Mouse (Mus musculus): ENCODE measurements around the gene Trp73.

Trp73 gene

DNA sequence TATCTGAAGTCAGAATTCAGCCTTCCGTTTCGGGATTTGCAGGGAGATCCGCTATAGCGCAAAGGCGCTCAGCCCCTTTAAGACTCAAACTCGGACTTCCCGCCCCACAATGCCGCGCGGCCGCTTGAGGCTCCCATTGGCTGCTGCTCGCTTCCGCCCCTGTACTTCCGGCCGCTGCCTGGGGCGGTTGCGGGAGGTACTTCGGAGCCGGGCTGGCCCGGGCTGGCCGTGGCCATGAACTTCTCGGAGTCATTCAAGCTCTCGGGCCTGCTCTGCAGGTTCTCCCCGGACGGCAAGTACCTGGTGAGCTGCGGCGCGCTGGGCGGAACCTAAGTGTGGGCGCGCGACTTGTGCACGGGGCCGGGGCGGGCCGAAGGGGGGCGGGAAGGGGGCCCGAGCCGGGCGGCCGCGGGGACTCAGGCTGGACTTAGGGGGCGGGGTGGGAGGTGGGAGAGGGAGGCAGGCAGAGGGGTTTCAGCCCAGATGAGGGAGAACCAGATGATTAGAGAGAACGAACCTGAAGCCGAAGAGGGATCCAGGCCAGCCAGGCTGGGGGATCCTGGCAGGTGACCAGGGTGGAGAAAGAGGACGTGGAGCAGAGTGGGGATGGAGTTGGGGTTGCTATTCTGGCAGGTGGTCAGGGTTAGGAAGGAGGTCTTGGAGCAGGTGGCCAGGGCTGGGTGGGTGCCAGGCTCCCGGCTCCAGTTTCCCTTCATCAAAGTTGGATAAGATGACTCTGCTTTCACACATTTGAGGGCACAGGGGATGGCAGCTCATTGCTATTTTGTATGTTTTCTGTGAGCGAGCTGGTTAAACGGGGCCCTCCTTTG lies 2.4 kb upstream of the Trp73 start, which contains the start of gene Wrap73:
Wrap73 (plus strand) TSS at position 162 of the 830 bp plus-strand sequence.
- peak; percentile 90 for DNase-seq (ENCODE audit: low spot score in 2 of 2)

DNA sequence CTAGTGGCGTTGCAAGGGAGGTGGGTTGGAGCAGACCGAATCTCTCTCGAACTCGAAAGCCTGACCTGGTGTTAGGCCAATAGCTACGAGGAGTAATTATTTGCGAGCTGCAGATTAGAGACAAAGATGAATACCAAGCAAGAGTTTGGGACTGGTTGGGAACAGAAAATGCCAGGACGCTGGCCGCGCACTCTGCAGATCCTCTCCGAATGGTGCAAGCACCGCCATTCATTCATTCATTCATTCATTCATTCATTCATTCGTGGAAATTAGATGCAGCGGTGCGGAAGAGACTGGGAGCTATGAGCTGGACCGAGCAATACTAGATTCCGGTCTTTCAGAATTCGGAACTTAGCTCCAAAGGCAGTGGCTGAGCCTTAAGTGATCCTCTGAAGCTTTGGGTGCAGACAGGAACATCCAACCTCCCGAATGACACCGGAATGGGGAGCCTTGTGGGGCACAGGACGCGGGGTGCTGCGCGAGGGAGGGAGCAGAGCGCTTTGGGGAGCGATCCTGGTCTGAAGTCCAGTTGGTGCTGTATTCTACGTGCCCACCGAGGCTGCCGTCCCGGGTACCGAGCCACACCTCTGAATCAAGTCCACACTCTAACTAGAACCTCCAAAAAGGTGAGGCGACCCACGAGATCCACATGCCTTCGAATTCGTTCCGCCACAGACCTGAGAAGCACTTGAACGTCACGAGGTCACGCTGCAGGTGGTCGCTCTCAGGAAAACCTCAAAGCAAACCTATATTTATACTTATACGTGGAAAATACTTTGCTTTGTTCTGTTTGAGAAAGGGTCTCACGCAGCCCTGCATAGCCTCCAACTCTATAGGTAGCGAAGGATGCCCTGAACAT lies 1.2 kb upstream of the Trp73 start:
- DNase-seq (ENCODE audit: low spot score in 2 of 2), result no peak

DNA sequence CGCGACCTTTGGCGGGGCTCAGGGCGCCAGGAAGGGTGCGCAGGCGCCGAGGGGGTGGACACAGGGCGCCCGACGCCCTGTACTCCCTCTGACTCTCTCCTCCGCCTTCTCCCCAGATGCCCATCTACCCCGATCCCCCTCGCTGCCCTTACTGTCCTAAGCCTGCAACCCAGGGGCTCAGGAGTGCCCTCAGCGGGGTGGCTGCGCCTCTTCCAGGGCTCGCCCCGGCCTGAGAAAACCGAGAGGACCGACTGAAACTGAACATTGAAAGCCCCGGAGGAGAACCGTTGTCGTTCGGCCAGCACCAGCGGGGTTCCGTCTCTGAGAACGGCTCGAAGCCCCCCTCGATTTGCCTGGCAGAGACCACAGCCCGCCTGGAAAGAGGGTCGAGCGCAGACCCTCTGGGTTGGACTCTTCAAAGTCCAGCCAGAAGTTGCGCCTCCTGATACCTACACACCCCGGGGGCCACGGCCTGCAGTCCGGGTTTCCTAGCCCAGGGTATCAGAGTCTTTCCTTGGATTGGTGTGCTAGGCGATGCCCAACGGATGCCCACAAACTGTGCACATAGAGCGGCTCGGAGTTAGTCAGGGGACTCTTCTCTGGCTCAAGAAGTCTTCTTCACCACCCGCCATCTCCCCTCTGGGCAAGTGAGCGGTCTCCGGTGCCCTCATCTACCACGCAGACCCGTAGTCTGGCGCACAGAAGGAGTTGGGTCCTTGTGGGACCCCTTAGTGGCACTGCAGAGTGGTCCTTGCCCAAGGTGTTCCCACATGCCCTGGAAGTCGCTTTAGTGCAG lies 403 bp upstream of the Trp73 start:
- no peak for DNase-seq (ENCODE audit: low spot score in 2 of 2)

DNA sequence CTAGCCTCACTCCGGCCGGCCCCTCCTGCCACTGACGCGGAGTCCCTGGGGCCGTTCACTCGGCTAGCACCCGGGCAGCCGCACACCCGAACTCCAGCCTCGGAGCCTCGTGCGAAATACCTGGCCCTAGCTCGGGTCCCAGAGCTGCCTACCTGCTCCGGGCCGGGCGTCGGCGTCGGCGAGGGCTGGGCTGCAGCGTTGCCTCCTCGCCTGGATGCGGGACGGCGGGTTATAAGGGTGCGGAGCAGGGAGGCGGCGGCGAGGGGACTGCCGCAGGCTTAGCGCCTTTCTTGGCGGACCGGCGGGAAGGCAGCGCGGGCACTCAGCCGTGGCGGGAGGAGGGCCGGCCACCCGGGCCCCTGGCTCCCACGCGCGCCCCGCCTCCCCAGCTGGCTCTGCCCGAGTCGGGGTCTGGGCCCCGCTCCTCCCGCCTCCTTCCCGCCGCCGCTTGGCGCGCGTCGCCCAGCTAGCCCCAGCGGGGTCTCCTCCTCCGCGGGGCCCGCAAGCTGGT lies 282 bp downstream of the Trp73 start:
- DNase-seq (ENCODE audit: low spot score in 2 of 2), result no peak

DNA sequence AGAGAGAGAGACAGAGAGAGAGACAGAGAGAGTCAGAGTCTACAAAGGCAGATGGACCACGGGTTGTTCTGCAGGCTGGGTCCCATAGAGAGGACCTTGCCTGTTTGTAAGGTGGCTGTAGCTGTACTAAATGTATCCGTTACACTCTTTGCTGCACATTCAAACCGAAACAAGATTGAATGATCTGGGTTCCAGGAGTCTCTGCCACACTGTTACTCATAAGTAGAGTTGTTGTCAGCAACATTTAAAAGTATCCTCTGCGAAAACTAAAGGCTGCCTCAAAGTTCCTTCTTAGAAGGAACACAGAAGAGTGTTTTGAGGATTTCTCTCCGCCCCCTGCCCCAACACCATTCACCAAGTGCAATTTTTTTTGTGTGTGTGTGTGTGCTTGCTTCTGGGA lies 2.9 kb downstream of the Trp73 start:
- no peak for DNase-seq (ENCODE audit: low spot score in 2 of 2)

DNA sequence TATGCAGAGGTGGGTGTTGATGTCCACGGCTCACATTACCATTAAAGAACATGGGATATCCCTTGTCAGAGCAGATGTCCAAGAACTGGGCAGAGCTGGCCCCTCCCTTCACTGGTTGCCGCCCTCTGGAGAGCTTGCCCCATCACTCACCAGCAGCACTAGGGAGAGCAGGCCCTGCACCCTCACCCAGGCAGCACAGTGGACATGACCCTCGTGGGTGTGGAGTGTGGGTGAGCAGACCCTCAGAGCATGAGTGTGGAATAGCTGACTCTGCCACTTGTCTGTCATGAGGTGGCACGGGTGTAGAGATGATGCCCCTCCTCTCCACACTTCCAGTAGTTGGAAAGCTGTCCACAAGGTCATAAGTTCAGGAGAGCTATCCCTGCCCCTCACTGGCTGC lies 5.2 kb downstream of the Trp73 start:
- no peak for DNase-seq (ENCODE audit: low spot score in 2 of 2)

DNA sequence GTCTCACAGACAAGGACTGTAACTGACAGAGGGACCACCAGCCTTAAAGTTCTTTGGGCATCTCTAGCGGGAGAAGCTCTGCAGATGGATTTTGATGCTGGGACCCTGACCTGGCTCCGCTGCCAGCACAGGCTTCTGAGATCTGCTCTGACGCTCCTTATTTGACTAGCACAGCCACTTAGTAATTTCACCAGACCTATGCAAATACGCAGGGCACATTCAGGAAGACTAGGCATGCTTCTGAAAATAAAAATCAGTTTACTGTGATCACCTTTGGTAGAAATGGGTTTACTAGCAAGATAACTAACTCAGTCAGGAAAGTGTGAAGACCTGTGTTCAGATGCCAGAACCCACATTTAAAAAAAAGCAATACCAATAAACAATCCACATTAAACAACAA lies 8.1 kb downstream of the Trp73 start:
- DNase-seq (ENCODE audit: low spot score in 2 of 2), result no peak

DNA sequence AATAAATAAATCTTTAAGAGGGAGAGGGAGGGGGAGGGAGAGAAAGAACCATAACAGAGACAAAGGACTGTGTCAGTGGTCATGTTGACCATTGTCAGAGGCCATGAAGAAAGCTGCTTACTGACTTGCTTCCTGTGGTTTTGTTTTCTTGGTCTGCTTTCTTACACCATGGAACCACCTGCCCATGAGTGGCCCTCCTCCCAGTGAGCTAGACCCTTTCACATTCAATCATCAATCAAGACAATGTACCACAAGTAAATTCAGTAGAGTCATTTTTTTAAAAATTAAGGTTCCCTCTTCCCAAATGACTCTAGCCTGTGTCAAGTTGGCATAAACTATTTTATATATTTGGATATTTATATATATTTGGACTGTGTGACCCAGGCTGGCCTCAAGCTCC lies 10.1 kb downstream of the Trp73 start:
- no peak for DNase-seq (ENCODE audit: low spot score in 2 of 2)

DNA sequence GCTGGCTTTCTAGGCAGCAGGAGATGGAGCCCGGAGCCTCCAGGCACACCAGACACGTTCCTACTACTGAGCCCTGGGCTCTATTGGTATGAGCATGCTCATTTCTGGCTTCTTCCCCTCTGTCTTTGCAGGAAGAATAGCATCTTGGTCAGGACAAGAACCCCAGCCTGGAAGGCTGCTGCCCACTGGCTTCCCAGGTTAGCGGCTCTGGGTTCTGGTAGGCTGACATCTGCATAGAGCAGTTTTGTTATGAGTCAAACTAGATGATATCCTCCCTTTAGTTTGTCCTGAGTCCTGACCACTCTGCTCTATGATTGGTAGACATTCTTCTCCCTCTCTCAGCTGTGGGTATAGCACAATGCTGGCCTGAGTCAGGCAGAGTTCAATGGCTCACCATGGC lies 12.7 kb downstream of the Trp73 start:
- DNase-seq (ENCODE audit: low spot score in 2 of 2), result no peak

DNA sequence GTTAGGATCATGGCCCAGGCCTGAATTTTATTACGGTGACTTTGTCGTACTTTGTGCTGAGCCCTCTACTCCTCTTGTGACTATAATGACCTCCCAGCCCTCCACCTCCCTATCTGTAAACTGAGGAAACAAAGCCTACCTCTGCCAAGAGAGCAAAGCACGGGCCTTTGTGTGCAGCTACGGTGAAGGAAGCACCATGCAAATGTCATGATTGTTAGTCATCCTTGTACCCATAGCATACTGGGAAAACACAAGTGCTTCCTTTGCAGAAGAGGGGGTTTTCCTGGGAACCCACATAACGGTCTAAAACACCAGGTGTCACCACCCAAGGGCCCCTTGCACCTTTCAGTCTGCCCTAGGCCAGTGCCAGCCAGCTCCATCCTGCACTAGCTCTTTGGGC lies 14.8 kb downstream of the Trp73 start:
- no peak for DNase-seq (ENCODE audit: low spot score in 2 of 2)

DNA sequence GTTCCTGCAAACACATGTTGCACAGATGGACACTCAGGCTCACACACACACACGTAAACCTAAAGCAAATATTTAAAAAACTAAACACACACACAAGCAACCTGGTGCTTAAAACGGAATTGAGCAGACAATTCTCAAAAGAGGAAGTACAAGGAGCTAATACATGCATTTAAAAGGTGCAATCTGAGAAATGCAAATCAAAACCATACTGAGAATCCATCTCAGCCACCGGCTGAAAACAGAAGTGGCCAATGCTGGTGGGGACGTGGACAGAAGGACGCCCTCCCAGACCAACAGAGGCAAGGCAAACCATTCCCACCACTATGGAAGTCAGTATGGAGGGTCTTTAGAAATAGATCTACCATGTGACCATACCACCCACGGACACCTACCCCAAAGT lies 16.5 kb downstream of the Trp73 start:
- DNase-seq (ENCODE audit: low spot score in 2 of 2), result no peak

DNA sequence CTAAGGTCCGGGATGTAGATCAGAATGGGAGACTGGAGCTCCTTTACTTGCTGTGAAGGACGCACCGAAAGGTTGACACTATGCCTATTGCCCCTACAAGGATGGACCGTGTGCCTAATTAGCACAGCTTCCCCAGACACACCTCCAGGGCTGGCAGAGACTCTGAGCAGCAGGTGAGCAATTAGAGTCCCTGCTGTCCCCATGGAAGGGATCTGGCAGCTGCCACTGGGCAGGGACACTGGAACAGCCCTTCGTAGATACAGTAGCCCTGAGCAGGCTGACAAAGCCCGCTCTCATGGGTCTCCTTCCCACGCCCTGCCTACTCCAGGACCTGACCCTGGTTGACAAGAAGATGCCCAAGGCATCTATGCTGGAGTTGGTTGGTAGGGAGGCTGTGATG lies 17.6 kb downstream of the Trp73 start:
- DNase-seq (ENCODE audit: low spot score in 2 of 2), result no peak

DNA sequence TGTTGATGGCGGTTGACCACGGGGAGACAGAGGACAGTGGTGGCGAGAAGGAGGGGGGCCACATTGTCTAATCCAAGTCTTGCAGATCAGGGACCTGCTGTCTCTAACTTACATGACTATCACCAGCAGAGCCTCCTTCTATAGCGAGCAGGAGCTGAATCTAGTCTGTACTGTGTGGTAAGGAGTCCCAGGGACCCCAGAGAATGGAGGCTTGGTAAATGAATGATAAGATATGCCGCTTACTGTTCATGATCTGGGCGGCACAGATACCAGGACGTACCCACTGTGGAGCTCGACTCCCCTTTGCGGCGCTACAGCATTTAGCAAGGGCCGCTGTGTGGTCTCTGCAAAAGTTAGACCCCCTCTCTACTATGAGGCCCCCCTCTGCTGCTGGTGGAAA lies 18.2 kb downstream of the Trp73 start:
- DNase-seq (ENCODE audit: low spot score in 2 of 2), result no peak

DNA sequence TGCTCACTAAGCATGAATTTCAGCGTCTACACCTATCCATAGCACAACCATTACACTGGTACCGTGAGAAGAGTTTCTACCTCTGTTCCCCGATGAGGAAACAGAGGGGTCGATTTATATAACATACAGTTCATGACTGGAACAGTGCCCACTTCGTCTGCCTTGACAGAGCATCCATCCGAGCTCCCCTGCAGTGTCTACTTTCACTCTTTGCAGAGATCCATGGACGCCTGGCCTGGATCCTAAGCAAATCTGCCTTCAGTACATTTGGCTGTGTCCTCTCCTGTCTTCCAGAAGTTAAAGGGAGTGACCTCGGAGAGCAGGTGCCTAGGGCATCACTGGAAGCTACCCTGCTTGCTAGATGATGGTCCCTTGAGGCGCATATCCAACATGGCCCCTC lies 20.8 kb downstream of the Trp73 start:
- no peak for DNase-seq (ENCODE audit: low spot score in 2 of 2)

DNA sequence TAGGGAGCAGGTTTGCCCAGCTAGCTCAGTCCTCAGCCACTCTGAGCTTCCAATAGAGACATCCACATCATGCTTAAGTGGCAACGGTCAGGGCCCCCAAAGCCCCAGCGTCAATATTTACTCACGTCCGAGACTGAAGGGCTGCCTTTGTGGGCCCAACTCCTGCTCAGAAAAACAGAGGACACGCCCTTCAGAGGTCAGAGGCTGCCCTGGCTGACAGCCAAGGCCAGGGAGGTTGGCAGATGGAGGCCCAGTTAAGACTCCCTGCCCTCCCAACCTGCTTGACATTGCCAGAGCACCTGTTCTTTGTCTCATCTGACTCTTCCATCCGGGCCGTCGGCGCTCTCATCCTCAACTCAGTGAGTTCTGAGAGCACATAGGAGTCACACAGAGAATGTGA lies 21.2 kb downstream of the Trp73 start:
- no peak for DNase-seq (ENCODE audit: low spot score in 2 of 2)

DNA sequence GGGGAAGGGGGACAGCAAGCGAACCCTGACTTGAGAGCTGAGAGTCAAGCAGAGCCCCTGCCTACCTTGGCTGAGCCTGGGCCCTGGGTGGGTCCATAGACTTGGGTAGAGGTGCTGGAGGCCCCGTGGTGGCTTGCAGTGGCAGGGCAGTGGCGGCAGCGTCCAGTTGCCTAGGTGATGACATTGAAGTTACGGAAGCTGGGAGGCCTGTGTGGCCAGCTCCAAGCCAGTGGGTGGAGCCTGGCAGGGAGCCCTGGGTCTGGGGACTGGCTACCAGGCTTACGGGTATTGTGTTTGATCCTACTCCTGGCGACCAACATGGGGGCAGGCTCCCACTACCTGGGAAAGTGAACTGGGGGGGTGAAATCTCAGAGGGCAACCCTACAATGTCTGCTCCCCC lies 23.6 kb downstream of the Trp73 start:
- no peak for DNase-seq (ENCODE audit: low spot score in 2 of 2)

DNA sequence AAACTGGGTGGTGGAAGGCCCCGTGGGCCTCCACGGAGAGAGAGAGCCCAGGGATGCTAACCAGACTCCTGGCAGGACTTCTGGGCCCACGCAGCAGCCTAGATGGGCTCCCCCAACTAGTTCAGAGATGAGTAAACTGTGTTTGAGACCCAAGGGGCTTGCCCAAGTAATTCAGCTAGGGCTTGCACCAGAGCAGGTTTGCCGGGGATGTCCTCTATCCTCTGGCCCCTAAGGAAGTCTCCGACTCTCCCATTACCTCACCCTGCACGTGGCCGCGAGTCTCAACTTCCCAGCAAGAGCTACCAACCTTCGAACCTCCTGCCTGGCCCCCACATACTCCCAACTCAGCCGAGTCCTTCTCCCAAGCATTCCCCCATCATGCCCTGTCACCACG lies 30.2 kb downstream of the Trp73 start:
- DNase-seq (ENCODE audit: low spot score in 2 of 2), result no peak

DNA sequence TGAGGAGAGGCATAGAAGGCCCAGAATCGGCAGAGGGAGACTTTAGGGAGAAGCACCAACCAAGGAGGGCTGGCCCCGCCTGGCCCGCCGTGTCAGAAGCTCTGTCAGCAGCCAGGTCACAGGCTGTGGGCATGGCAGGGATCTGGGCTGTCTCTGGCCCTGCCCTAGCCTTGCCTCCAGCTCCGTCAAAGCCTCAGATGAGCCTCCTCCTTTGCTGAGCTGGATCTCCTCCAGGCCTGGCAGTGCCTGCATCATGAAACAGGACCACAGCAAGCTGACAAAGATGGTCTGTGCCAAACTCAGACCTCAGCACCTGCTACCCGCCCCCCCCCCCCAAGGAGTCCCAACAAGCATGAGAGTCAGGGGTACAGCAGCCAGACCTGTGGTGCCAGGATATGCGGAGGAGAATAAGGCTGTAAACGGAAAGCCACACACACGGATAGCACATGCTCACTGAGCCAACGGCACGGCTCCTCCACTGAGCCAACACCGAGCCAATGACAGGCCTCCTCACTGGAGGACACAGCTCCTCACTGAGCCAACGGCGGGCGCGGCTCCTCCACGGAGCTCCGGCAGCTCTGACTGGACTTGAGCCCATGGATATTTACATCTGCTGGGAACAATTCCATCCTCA lies 30.7 kb downstream of the Trp73 start:
- no peak for DNase-seq (ENCODE audit: low spot score in 2 of 2)

DNA sequence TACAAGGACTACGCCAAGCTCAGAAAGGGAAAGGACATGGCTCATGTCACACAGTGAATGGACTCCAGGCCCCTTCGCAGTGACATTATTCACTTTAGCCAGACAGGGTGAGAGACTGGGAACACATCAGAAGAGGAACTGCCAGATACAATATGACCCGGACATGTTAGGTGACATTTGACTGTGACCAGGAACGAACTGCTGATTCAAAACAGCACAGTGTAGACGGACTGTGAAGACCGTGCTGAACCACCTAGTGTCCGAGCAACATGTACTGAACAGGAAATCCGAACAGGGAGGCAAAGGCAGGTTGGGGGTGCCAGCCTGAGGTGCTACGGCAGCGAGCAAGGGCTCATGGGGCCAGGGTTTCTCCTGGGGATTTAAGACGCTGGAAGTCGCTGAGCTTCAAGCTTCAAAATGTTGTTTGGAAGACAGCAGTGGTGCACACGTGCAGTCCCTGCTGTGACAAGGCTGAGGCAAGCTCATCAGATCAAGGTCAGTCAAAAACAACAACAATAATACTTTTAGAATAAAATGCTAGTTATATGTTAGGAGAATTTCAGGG lies 33.4 kb downstream of the Trp73 start:
- no peak for DNase-seq (ENCODE audit: low spot score in 2 of 2)

DNA sequence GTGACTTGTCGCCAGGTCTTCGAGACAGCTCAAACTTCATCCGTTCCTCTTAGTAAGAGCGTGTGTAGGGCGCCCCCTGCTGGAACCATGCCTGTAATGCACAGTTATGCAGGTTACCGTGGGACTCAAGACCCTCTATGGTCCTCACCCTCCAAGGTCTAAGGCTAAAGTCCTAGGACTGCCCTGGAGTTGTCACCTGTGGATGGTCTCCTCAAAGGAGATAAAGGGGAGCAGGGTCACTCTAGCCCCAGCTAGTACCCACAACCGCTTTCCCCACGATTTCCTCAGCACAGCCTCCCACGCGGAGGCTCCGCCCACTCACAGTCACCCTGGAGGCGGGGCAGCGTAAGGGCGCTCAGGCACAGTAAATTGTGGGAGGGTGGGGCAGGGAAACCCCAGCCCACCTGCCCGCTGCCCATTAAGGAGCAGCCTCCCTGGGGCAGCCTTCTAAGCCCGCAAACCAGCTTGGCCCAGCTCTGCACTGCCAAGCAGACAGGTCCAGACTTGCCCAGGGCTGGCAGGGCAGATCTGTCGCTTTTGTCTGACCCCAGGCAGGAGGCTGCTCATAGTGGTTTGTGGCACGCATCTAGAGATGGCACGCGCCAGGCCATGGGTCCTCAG lies 34.5 kb downstream of the Trp73 start:
- peak in 1 of 2 experiments; percentile 11 for DNase-seq (ENCODE audit: low spot score in 2 of 2)

DNA sequence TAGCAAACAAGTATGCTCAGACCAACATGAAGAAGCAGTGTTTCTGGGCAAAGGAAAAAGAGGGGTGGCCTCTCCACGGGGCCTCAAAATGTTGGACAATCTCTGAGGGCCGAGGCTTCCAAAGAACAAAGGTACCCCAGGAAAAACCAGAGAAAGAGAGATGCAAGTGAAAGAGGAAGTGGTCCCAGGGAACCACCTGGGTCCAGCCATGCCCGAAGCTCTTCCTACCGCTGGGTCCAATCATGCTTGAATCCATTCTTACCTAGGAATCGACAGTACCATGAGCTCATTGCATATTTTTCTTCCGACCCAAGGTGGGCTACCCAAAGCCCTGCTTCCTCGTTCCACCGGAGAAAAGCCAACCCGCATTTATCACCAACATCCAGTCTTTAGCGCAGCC lies 36.1 kb downstream of the Trp73 start:
- no peak for DNase-seq (ENCODE audit: low spot score in 2 of 2)

Data from heart, adult 9 months (tissue).